25 mouse cellular contexts compared by ENCODE assay signal in the genomic region with DNA sequence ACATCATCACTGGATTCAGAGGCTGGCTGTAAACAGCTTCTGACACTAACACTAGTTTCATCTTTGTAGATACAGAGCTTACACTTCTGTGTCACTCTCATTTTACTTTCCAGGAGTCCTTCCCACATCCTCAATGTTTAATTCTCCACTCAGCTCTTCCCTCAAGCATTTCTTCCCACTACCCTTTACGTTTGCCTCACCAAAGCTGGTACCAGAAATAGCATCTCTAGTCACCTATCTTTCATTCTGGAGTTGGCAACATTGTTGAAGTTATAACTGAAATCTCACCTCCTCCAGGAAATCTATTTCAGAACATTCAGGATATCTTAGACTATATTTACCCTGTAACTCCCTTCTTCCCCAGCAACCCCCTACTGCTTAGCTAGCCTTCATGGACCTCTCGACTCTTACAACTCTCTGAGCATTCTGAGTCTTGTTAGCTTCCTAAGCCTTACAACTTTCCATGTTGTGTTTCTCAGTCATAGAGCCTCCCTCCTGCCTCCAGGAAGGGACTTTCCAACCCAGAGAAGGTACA.
"Had no signal": no experiment of that assay in that cellular context is flagged by ENCODE, and none has a peak within 500 bp of the region (broad histone marks: within the 10 kb centered on the region; RNA-seq: fewer than 3 reads in every experiment).

No protein-coding gene starts in this region.

- H3K4me3 ChIP-seq: layer of hippocampus, adult 2 months; limb, embryonic 10.5 days; limb, embryonic 13.5 days; liver, embryonic 12.5 days; liver, embryonic 15.5 days; lung, embryonic 15.5 days; megakaryocyte, embryonic 14.5 days; midbrain, embryonic 10.5 days; midbrain, embryonic 13.5 days; myocyte; neural tube, embryonic 13.5 days; stomach, embryonic 15.5 days had no signal

- H3K27ac ChIP-seq: kidney, postnatal 0 days; layer of hippocampus, adult 2 months; limb, embryonic 10.5 days; limb, embryonic 13.5 days; liver, embryonic 12.5 days; liver, embryonic 15.5 days; lung, embryonic 15.5 days; midbrain, embryonic 10.5 days; midbrain, embryonic 13.5 days; neural tube, embryonic 13.5 days; stomach, embryonic 15.5 days had no signal

- DNase-seq: kidney, adult 2 months; kidney, postnatal 25 days; layer of hippocampus, adult 9-11 months; liver; lung, adult 18-20 months; lung, postnatal 10 days; lung, postnatal 36 days; right cerebral cortex, postnatal 25 days; spleen, adult 18-20 months; thymus, adult 2 months; thymus, postnatal 14 days; thymus, postnatal 4 days had no signal

- H3K4me1 ChIP-seq: limb, embryonic 10.5 days; limb, embryonic 13.5 days; liver, embryonic 12.5 days; liver, embryonic 15.5 days; lung, embryonic 15.5 days; megakaryocyte, embryonic 14.5 days; midbrain, embryonic 10.5 days; midbrain, embryonic 13.5 days; neural tube, embryonic 13.5 days; stomach, embryonic 15.5 days had no signal
